Mouse (Mus musculus) bone marrow macrophage, adult 2 months (primary cell): ENCODE measurements at regions not wholly inside any gene's neighbourhood (a gene's known extent, or its start where the extent isn't known, plus 50 kb on each side); places are given as distances from the start of the nearest gene placed in this dataset.

ENCODE experiments used
- CTCF ChIP-seq: IDR thresholded peaks from 2 replicates; pipeline ENCODE4 v1.5.1; 2012; ENCODE audit warnings: low read depth, mild to moderate bottlenecking, low read length, moderate library complexity
- POLR2A ChIP-seq: IDR thresholded peaks from 2 replicates; pipeline ENCODE4 v1.6.1; 2012; ENCODE audit warnings: mild to moderate bottlenecking, low read depth, low read length, borderline replicate concordance

GRCm38 (mm10) chr15:59785981-59786380, 230.4 kb downstream of the 4933412E24Rik start:
- no peak for TF ChIP-seq CTCF
- no peak for TF ChIP-seq POLR2A
